1 mouse cellular context compared by ENCODE assay signal in the genomic region with DNA sequence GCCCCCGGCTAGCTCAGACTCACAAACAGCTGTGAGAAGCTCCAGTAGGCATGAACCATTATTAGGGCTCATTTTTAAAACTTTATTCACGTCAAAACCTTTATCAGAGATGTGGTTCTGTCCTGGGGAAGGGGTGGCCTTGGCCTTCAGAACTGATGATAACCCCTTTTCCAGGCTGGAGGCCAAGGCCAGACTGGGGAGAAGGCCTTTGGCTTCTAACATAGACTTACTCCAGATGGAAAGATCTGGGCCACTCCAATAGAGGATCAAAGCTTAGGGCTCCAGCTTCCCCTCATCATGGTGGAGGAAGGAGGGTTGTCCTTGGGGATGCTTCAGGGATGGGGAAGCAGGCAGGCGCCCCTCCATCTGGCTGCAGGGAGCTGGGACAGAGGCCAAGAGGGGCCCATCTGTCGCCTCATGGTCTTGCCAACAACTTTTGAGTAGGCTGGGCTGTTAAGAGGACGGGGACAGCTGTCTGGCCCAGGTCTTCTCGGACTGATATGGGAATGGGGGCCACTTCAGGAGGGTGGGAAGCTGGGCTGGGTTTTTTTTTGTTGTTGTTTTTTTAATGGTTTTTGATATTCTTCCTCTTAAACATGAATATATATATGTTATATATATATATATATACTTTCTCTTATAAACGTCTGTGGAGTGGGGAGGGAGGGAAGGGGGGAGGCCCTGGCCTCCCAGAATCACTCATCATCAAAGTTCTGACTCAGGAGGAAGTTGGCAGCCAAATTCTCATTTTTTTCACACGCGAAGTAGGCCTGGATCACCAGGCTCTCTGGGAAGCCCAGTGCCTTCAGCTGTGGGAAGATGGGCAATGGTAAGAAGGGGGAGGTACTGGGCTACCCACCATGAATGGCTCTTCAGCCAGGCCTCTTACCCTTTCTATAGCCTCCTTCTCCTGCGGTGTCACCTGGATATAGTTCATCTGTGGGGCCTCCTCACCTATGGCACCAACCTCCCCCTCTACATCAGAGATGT.
TF ChIP-seq lines count a peak whose summit lies in the region.

No protein-coding gene starts in this region.

TF ChIP-seq in CH12.LX, 34 proteins besides CTCF, POLR2A, EP300 and RAD21:
- TF ChIP-seq BHLHE40 (IDR thresholded peaks at IDR 0.05; ENCODE audit: low read depth, low read length) (no peak), NRF1 (IDR thresholded peaks at IDR 0.05; ENCODE audit: low read depth, low read length) (no peak), ZMIZ1 (IDR thresholded peaks at IDR 0.05; ENCODE audit: low read depth, low read length) (0 out of 2 replicates have a peak, but pooled peaks have one; percentile 31), MAZ (IDR thresholded peaks at IDR 0.05; ENCODE audit: low read depth, low read length) (no peak)
TF ChIP-seq in CH12.LX: peak in this region for 1.
